Mouse (Mus musculus) intestine, embryonic 16.5 days (tissue): ENCODE results near the gene Necap2. TPM values are rescaled to one million over a fixed set of nuclear protein-coding genes. Genes with fewer than 3 reads are reported as not detected.

ENCODE experiments used
- ATAC-seq: fragments of 200-750 bp; cut with Nextera tagmentation; 2 replicates; pipeline ENCODE4 v1.8.0; 2017; ENCODE audit warnings: moderate TSS enrichment, moderate library complexity
- H3K27ac ChIP-seq: fragments of 300-500 bp; sonication (generic); 2 replicates; pipeline ENCODE4 v1.5.1; 2014; ENCODE audit warnings: mild to moderate bottlenecking, low read length
- H3K27me3 ChIP-seq: fragments of 300-500 bp; sonication (generic); replicated peaks from 2 replicates; pipeline ENCODE4 v1.6.1; 2014; ENCODE audit warnings: low read length, control low read depth, mixed read lengths; ENCODE audit not compliant: control insufficient read depth, insufficient read depth
- H3K36me3 ChIP-seq: fragments of 300-500 bp; sonication (generic); 2 replicates; pipeline ENCODE4 v1.6.1; 2014; ENCODE audit warnings: low read length, control low read depth; ENCODE audit not compliant: control insufficient read depth, insufficient read depth
- H3K4me1 ChIP-seq: fragments of 300-500 bp; sonication (generic); 2 replicates; pipeline ENCODE4 v1.6.1; 2014; ENCODE audit warnings: low read length, control low read depth, mixed read lengths; ENCODE audit not compliant: control insufficient read depth, insufficient read depth
- H3K4me2 ChIP-seq: fragments of 300-500 bp; sonication (generic); 2 replicates; pipeline ENCODE4 v1.6.1; 2014; ENCODE audit warnings: low read depth, low read length, control low read depth
- H3K4me3 ChIP-seq: fragments of 300-500 bp; sonication (generic); 2 replicates; pipeline ENCODE4 v1.5.1; 2014; ENCODE audit warnings: mild to moderate bottlenecking, low read length
- H3K9ac ChIP-seq: fragments of 300-500 bp; sonication (generic); 2 replicates; pipeline ENCODE4 v1.6.1; 2014; ENCODE audit warnings: low read depth, low read length
- H3K9me3 ChIP-seq: fragments of 300-500 bp; sonication (generic); 2 replicates; pipeline ENCODE4 v1.6.1; 2016; ENCODE audit warnings: low read length, control low read depth; ENCODE audit not compliant: control insufficient read depth
- WGBS: fragments of 180-500 bp; shearing (Covaris S2); extraction: QIAGEN DNeasy Blood & Tissue Kit; methylation state at CpG from one replicate; pipeline ENCODE4 v1.1.7; 2014; 5-methylcytosine and 5-hydroxymethylcytosine counted together
- polyA plus RNA-seq: library from polyadenylated mRNA; unstranded; fragments of >200 nt; fragmentation: Nextera tagmentation; extraction: Ambion mirVana; gene quantifications from 2 replicates; pipeline ENCODE4 v1.2.1, GENCODE M21; 2015

Necap2 gene
- polyA plus RNA-seq, 1 experiment from 2014 or later, result 79.6 TPM

- no peak for ATAC-seq
- Histone ChIP-seq H3K4me2 (no peak overlapping the region), H3K9me3 (no peaks in the 10 kb centered on the region), H3K9ac (no peak overlapping the region), H3K27me3 (no peaks in the 10 kb centered on the region), H3K36me3 (no peaks in the 10 kb centered on the region), H3K27ac (no peak overlapping the region), H3K4me1 (peaks cover 12% of the 10 kb centered on the region; the same call in 1 of the 2 replicates), H3K4me3 (no peak overlapping the region)
- WGBS, result 88% methylated on average over 12 of the region's 12 CpGs
Measured at GRCm38 (mm10) chr4:141052442-141052841, 25.7 kb downstream of the Necap2 start.

GRCm38 (mm10) chr4:141049476-141049835 is 28.7 kb downstream of the Necap2 start:
- WGBS, result 43% methylated on average over 4 of the region's 4 CpGs
- H3K4me1 ChIP-seq, result peaks cover 12% of the 10 kb centered on the region; the same call in 1 of the 2 replicates
- H3K9me3 ChIP-seq, result no peaks in the 10 kb centered on the region
- no peak overlapping the region for H3K4me2 ChIP-seq
- ATAC-seq, result no peak
- H3K9ac ChIP-seq, result no peak overlapping the region
- no peak overlapping the region for H3K27ac ChIP-seq
- H3K36me3 ChIP-seq, result no peaks in the 10 kb centered on the region
- H3K4me3 ChIP-seq, result no peak overlapping the region
- H3K27me3 ChIP-seq, result no peaks in the 10 kb centered on the region

GRCm38 (mm10) chr4:141048810-141049475 is 29.2 kb downstream of the Necap2 start:
- H3K27ac ChIP-seq, result no peak overlapping the region

GRCm38 (mm10) chr4:141044816-141045215 is 33.3 kb downstream of the Necap2 start:
- WGBS, result 13% methylated on average over 8 of the region's 8 CpGs
- H3K36me3 ChIP-seq, result no peaks in the 10 kb centered on the region
- ATAC-seq, result peak; percentile 79
- H3K27ac ChIP-seq, result peak overlapping the region; percentile 38; the same call in 1 of the 2 replicates
- no peaks in the 10 kb centered on the region for H3K9me3 ChIP-seq
- H3K9ac ChIP-seq, result no peak overlapping the region
- H3K4me1 ChIP-seq, result no peaks in the 10 kb centered on the region
- no peak overlapping the region for H3K4me3 ChIP-seq
- H3K4me2 ChIP-seq, result no peak overlapping the region
- no peaks in the 10 kb centered on the region for H3K27me3 ChIP-seq

More at GRCm38 (mm10) chr4:141048810-141049475, 29.2 kb downstream of the Necap2 start:
- WGBS, result 82% methylated on average over 17 of the region's 17 CpGs
- no peak overlapping the region for H3K4me2 ChIP-seq
- H3K27me3 ChIP-seq, result no peaks in the 10 kb centered on the region
- H3K4me1 ChIP-seq, result peaks cover 11% of the 10 kb centered on the region; the same call in 1 of the 2 replicates
- H3K4me3 ChIP-seq, result no peak overlapping the region
- no peak for ATAC-seq
- H3K9ac ChIP-seq, result no peak overlapping the region
- no peaks in the 10 kb centered on the region for H3K36me3 ChIP-seq
- no peaks in the 10 kb centered on the region for H3K9me3 ChIP-seq

- Histone ChIP-seq H3K9ac (no peak overlapping the region), H3K27me3 (no peaks in the 10 kb centered on the region), H3K36me3 (no peaks in the 10 kb centered on the region), H3K27ac (no peak overlapping the region), H3K4me3 (no peak overlapping the region), H3K9me3 (no peaks in the 10 kb centered on the region), H3K4me2 (no peak overlapping the region), H3K4me1 (no peaks in the 10 kb centered on the region)
- ATAC-seq, result no peak
- WGBS, result 40% methylated on average over 12 of the region's 12 CpGs
Measured at GRCm38 (mm10) chr4:141041117-141041516, 37.0 kb downstream of the Necap2 start.

- peaks cover 7% of the 10 kb centered on the region for H3K4me1 ChIP-seq
- no peak overlapping the region for H3K4me3 ChIP-seq
- no peaks in the 10 kb centered on the region for H3K9me3 ChIP-seq
- H3K36me3 ChIP-seq, result 0 out of 2 replicates have a peak, but pooled peaks cover 2% of the 10 kb centered on the region
- WGBS, result 71% methylated on average over 27 of the region's 27 CpGs
- no peak overlapping the region for H3K4me2 ChIP-seq
- H3K27ac ChIP-seq, result no peak overlapping the region
- no peak overlapping the region for H3K9ac ChIP-seq
- ATAC-seq, result peak; percentile 40; the same call in 1 of the 2 replicates
- H3K27me3 ChIP-seq, result no peaks in the 10 kb centered on the region
Measured at GRCm38 (mm10) chr4:141033606-141034549, 44.3 kb downstream of the Necap2 start.

- H3K9ac ChIP-seq, result no peak overlapping the region
- ATAC-seq, result peak; percentile 23; the same call in 1 of the 2 replicates
- 11% methylated on average over 6 of the region's 6 CpGs for WGBS
- no peak overlapping the region for H3K27ac ChIP-seq
- no peaks in the 10 kb centered on the region for H3K9me3 ChIP-seq
- H3K4me1 ChIP-seq, result peaks cover 7% of the 10 kb centered on the region
- no peak overlapping the region for H3K4me2 ChIP-seq
- no peaks in the 10 kb centered on the region for H3K27me3 ChIP-seq
- H3K36me3 ChIP-seq, result peaks cover 5% of the 10 kb centered on the region; the same call in 1 of the 2 replicates
- no peak overlapping the region for H3K4me3 ChIP-seq
Measured at GRCm38 (mm10) chr4:141031733-141032132, 46.4 kb downstream of the Necap2 start.

- no peak overlapping the region for H3K27ac ChIP-seq
- no peaks in the 10 kb centered on the region for H3K9me3 ChIP-seq
- H3K9ac ChIP-seq, result no peak overlapping the region
- peaks cover 7% of the 10 kb centered on the region for H3K4me1 ChIP-seq
- H3K4me2 ChIP-seq, result no peak overlapping the region
- peaks cover 5% of the 10 kb centered on the region; the same call in 1 of the 2 replicates for H3K36me3 ChIP-seq
- H3K4me3 ChIP-seq, result no peak overlapping the region
- H3K27me3 ChIP-seq, result no peaks in the 10 kb centered on the region
- 85% methylated on average over 18 of the region's 18 CpGs for WGBS
- ATAC-seq, result no peak
Measured at GRCm38 (mm10) chr4:141030541-141031206, 47.5 kb downstream of the Necap2 start.

GRCm38 (mm10) chr4:141024992-141025391 is 53.2 kb downstream of the Necap2 start:
- no peaks in the 10 kb centered on the region for H3K9me3 ChIP-seq
- peaks cover 3% of the 10 kb centered on the region; the same call in 1 of the 2 replicates for H3K36me3 ChIP-seq
- H3K4me1 ChIP-seq, result peaks cover 19% of the 10 kb centered on the region
- H3K27ac ChIP-seq, result no peak overlapping the region
- H3K4me3 ChIP-seq, result no peak overlapping the region
- H3K27me3 ChIP-seq, result no peaks in the 10 kb centered on the region
- H3K4me2 ChIP-seq, result no peak overlapping the region
- 0 out of 2 replicates have a peak, but pooled peaks have one; percentile 26 for ATAC-seq
- H3K9ac ChIP-seq, result no peak overlapping the region
- 76% methylated on average over 27 of the region's 27 CpGs for WGBS
